Mouse (Mus musculus): ENCODE measurements at regions not wholly inside any gene's neighbourhood (a gene's known extent, or its start where the extent isn't known, plus 50 kb on each side); places are given as distances from the start of the nearest gene placed in this dataset.

DNA sequence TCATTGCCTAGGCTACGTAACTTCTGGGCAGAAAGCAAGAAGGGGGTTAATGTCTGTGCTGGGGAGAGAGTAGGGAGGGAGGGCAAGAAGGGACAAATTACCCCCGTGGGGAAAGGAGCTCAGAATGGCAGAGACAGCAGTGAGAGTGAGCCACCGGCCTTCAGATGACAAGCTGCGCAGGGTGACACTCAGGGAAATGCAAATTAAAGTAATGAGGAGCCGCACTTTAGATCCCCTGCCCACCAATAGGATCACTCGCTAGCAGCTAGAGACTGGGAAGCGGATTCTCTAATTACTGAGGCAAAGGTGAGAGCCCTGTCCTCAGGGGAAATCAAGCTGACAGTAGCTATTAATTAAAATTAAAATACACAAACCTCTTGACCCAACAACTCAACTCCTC, 202.5 kb downstream of the Arhgef10l start:
- intact Hi-C loops (cut with DNase I): no loop called here
- DNase-seq: no peak

GRCm38 (mm10) chr4:140461317-140461716, 204.5 kb downstream of the Arhgef10l start:
- intact Hi-C loops (cut with DNase I): no loop called here
- no peak for DNase-seq

GRCm38 (mm10) chr4:140449062-140449461, 202.5 kb upstream of the Igsf21 start:
- no peak for DNase-seq
- intact Hi-C loops (cut with DNase I): no loop called here

- no peak for DNase-seq
- intact Hi-C loops (cut with DNase I): no loop called here
Observed at GRCm38 (mm10) chr4:140446455-140446854, 199.9 kb upstream of the Igsf21 start.

- intact Hi-C loops (cut with DNase I): no loop called here
Observed at GRCm38 (mm10) chr4:140445931-140446330, 199.3 kb upstream of the Igsf21 start.

DNA sequence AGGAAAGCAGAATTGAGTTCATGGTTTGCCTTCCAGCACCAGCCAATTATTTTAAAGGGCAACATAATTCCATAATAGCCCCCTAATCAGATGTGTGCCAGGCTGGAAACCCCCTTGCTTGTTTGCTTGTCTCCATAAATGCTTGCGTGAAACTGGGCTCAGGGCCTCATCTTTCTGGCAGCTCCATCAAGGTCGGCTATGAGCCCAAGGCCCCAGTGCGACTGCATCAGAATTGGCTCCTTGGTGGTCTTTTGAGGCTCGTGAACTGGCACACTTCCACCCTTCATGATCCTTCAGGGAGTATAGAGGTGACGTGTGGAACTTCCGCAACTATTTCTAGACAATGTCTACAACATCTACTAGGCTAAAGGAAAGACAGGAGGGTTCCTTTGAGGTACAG, 196.6 kb upstream of the Igsf21 start:
- no peak for DNase-seq
- intact Hi-C loops (cut with DNase I): no loop called here

More at GRCm38 (mm10) chr4:140445931-140446330, 199.3 kb upstream of the Igsf21 start:
- no peak for DNase-seq

GRCm38 (mm10) chr4:140441805-140442204, 195.2 kb upstream of the Igsf21 start:
- intact Hi-C loops (cut with DNase I): no loop called here
- DNase-seq: no peak

DNA sequence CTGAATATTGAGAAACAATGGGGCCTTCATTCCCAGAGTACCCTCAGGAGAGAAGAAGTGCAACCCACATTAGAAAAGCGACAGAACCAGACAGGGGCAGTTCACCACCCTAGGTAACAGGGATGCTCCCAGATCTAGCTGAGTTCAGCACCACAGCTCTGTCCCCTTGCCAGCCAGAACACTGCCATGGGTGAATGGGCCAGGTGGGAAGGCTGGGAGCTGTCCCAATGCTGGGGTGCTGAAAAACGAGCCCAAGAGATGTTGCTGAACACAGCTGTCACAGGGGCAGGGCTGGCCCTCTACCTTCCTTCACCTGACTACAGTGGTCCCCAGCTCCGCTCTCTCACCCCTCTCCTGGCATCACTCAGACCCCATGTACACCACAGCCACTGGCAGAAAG, 193.3 kb upstream of the Igsf21 start:
- DNase-seq: peak; percentile 30 to 59
- intact Hi-C loops (cut with DNase I): no loop called here

- no peak for DNase-seq
- intact Hi-C loops (cut with DNase I): no loop called here
Observed at GRCm38 (mm10) chr4:140436030-140436429, 189.4 kb upstream of the Igsf21 start.

DNA sequence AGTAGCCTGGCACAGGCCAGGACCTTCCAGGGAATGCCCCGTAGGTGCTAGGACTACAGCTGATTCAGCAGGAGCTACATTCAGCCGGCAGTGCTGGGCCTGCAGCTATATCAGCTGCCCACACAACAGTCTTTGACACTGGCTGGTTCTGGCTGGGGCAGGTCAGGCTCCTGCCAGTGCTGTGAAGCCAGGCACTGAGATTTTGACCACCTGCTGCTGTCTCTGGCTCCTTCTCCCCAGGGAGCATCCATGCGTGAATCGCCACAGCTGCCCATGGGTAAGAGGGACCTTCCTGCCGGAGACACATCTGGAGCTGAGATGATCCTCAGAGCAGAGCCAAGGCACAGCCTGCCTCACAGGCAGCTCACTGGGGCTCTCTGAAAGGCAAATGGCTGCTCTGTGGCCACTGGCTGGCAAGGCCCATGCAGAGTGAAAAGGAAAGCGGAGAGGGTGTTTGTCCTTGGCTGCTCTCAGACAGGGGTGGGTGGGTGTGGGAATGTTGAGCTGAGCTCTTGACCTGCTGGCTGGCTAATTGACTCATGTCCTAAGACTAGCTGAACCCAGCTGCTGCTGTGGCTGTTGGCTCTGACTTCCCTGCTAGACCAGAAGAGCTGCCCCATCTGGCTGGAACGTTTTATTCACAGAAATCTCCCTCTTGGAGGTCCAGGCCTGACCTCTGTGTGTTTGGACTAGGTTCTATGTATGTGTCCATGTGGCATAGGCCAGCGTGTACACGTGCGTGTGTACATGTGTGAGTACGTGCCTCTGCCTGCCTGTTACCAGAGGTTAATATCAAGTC, 187.4 kb upstream of the Igsf21 start:
- DNase-seq: peak; percentile 24 to 25

DNA sequence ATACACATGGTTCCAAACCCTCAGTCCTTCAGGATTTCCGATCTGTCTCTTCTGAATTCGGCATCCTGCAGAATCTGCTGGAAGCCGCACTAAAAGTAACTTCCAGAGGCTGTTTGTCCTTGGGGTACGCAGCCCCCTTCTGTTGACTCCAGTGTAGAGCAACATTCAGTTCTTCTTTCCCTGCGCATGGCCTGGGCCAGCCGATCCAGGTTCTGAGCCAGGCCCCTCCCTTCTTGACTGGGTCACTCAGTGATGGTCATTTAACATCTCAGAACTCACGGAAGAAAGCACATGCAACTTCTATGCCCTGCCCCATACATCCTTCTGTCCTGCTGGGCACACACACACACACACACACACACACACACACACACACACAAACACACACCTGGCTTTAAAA, 185.5 kb upstream of the Igsf21 start:
- intact Hi-C loops (cut with DNase I): no loop called here
- DNase-seq: peak; percentile 6 to 20

More for the DNA sequence above, 187.4 kb upstream of the Igsf21 start:
- intact Hi-C loops (cut with DNase I): no loop called here

DNA sequence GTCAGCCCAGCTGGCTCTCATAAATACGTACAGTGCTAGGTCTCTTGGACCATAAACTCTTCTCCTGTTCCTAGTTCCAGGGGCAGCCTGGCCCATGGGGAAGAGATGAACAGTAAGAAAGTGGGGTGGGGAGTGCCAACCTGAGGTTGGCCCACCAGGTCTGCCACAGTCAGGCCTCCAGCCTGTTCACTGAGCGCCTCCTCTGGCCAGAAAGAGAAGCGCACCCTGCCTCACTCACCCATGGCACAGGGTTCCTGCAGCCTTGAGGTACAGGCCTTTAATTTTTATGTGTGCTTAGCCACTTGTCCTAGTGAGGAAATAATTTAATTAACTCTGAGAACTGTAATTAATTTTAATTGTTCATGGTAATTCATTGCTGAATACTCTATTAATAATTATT, 180.5 kb upstream of the Igsf21 start:
- intact Hi-C loops (cut with DNase I): no loop called here
- DNase-seq: no peak

DNA sequence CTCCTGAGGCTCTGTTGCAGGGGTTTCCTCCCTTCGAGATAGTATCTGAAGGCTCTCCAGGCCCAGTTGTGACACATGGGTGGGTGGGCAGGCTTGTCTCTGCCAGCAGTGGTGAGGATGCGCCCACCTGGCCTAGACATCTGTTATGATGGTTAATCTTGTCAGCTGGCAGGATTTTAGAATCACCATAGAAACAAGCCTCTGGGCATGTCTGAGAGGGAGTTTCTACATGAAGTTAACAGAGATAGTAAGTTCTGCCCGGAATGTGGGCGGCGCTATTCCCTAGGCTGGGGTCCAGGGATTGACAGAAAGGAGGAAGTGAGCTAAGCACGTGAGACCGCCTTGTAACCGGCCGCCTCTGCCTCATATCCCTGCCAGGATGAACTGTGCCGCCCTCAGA, 177.2 kb upstream of the Igsf21 start:
- DNase-seq: no peak
- intact Hi-C loops (cut with DNase I): no loop called here

- peak; percentile 17 to 38 for DNase-seq
- intact Hi-C loops (cut with DNase I): no loop called here
Observed at GRCm38 (mm10) chr4:140421926-140422585, 175.5 kb upstream of the Igsf21 start.

DNA sequence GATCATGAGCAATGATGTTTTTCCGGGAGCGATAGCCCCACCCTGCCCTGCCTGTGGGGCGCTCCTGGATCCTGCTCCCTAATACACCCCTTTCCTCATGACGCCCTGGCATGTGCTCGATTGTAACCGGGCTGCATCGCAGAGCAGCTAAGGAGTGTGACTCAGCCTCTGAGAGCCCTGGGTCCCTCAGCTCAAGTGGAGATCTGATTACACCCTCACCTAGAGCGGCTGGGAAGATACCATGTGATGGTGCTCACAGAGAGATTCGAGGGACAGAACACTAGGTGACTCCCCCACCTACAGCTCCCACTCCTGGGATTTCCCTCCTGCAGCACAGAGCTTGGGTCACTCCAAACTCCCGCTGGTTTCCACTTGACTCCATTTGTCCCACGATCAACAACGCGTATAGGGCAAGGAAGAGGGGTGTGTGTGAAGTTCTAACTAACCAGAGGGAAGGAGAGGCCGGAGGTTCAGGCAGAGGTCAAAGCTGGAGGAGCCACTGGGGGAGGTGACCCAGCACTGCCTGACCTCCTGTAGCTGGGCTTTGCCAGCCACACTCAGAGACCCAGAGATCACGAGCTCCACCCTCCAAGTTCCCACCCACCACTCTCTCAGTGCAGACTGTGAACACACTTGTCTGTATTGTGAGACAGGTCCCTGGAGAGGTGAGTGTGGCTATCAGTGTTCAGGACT, 173.3 kb upstream of the Igsf21 start:
- intact Hi-C loops (cut with DNase I): no loop called here
- DNase-seq: no peak

- DNase-seq: no peak
- intact Hi-C loops (cut with DNase I): no loop called here
Observed at GRCm38 (mm10) chr4:140412312-140412930, 165.8 kb upstream of the Igsf21 start.

GRCm38 (mm10) chr4:140408446-140408845, 161.9 kb upstream of the Igsf21 start:
- intact Hi-C loops (cut with DNase I): no loop called here
- DNase-seq: no peak

DNA sequence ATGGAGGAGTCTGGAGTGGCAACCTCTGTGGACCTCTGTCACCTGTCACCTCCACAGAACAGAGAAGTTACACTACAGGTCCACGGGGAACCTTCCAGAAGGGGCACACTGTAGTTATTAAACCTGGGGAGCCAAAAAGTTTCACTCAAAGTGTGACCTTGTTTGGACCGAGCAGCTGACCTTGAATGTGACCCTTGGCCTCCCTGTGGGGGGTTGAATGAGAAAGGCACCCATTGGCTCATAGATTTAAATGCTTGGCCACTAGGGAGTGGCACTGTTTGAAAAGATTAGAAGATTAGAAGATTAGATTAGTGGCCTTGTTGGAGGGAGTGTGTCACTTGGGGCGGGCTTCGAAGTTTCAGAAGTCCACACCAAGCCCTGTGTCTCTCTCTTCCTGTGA, 160.3 kb upstream of the Igsf21 start:
- DNase-seq: no peak
- intact Hi-C loops (cut with DNase I): no loop called here

- intact Hi-C loops (cut with DNase I): no loop called here
- peak; percentile 29 to 46 for DNase-seq
Observed at GRCm38 (mm10) chr4:140405993-140406881, 159.7 kb upstream of the Igsf21 start.

- no peak for DNase-seq
- intact Hi-C loops (cut with DNase I): no loop called here
Observed at GRCm38 (mm10) chr4:140405427-140405826, 158.8 kb upstream of the Igsf21 start.
